Mouse (Mus musculus) G1E (cell line): ENCODE data around the gene Mfsd12.

ENCODE experiments used
- CTCF ChIP-seq: IDR thresholded peaks from 2 replicates; pipeline ENCODE4 v1.5.1; 2012; ENCODE audit warnings: low read depth, low read length, inconsistent platforms, mixed read lengths
- GATA1 ChIP-seq: IDR thresholded peaks from 2 replicates; pipeline ENCODE4 v1.6.1; 2012; ENCODE audit warnings: borderline replicate concordance, low read length, inconsistent platforms, mixed read lengths
- GATA2 ChIP-seq: IDR thresholded peaks from 2 replicates; pipeline ENCODE4 v1.6.1; 2012; ENCODE audit warnings: low read depth, low read length, inconsistent platforms, borderline replicate concordance
- TAL1 ChIP-seq: conservative IDR thresholded peaks from 2 replicates; pipeline ENCODE4 v1.6.1; 2012; ENCODE audit warnings: low read depth, low read length, inconsistent platforms, mixed read lengths

GRCm38 (mm10) chr10:81360721-81361120 is 3.4 kb downstream of the Mfsd12 start:
- TF ChIP-seq CTCF (no peak), GATA1 (no peak), TAL1 (no peak), GATA2 (no peak)
